Mouse (Mus musculus) 3T3-L1 (cell line): ENCODE results near the gene Lrrc17.
A peak's percentile ranks its signal among the peaks of the same experiment; 100 is the strongest.

ENCODE experiments used
- DNase-seq: peaks from one replicate; pipeline ENCODE4 v3.0.0-alpha.2; 2015; ENCODE audit warnings: low read depth, low spot score

Gene Lrrc17

GRCm38 (mm10) chr5:21543409-21544201 lies at the start of gene Lrrc17:
Gene Lrrc17 (plus strand): TSS chr5:21543559.
- peak; percentile 90 for DNase-seq

GRCm38 (mm10) chr5:21494781-21495180 lies 48.6 kb upstream of the Lrrc17 start:
- DNase-seq, result no peak

GRCm38 (mm10) chr5:21496321-21496720 lies 47.0 kb upstream of the Lrrc17 start:
- peak; percentile 96 for DNase-seq

- DNase-seq, result no peak
Measured at GRCm38 (mm10) chr5:21496881-21497280, 46.5 kb upstream of the Lrrc17 start.

DNA sequence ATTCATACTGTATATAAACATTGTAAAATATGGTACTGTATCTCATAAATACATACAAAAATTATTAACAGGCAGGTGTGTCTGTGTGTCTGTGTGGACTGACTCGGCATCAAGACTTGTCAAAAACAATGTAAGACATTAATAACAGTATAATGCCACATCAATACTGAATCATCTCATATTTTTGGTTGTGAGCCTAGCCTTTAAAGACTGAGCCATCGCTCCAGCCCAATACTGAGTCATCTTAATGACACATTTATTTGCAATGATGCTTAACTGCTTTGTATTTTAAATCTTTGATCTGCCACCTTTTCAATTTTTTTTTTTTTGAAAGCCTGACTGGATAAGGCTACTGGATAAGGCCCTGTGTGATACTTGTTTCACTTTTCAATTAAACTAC lies 44.9 kb upstream of the Lrrc17 start:
- peak; percentile 71 for DNase-seq

DNA sequence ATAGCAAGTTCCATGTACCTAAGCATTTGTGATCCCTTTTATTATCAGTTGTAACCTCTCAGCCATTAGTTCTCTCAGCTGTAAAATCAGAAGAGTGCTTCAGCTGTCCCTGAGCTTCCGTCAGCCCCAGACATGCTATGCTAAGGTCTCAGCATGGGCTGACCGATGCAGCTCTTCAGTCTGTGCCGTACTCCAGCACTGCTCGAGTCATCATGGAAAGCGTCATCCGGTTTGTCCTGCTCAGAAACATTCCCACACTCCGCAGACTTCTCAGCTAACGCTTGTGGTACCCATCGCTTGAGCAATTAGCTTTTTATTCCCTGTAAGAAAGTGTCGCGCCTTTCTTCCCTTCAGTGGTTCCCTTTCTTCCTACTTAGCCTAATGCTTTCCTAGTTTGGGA lies 44.4 kb upstream of the Lrrc17 start:
- no peak for DNase-seq

- DNase-seq, result no peak
Measured at GRCm38 (mm10) chr5:21500133-21500532, 43.2 kb upstream of the Lrrc17 start.

GRCm38 (mm10) chr5:21500941-21501340 lies 42.4 kb upstream of the Lrrc17 start:
- DNase-seq, result no peak

GRCm38 (mm10) chr5:21502936-21503610 lies 40.3 kb upstream of the Lrrc17 start:
- DNase-seq, result peak; percentile 16

DNA sequence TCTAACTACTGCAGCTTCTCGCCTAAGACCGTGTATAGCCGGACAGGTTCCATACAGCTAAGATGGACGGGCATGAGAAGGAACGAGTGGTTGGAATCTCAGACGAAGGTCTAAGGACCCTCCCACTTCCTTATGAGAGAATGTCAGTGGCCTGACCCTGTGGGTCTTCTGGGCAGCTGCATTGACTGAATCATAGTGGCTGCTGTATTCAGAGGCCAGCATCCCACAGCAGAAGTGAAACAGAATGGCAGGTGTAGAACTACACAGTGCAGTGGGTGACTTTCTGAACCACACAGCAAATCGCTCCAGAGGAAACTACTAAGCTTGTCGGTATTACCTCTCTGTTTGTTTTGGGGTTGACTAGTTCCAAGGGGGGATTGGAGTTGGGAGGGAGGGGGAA lies 38.2 kb upstream of the Lrrc17 start:
- no peak for DNase-seq

DNA sequence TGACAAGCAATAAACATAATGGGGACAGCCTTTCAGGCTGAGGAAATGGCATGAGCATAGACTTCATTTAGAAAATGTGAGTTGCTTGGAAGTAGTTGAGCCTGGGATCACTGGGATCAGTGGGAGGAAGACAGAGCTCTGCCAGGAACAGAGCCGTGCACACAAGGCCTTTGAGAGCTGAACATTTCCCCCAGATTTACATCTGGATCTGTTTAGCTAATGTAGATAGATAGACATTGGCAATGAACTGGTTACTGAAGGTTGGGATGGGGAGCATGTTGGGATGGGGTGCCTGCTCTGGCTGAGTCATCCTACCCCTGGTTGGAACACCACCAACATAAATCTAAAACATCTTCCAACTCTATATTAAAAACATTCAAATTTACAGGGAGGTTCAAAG lies 36.5 kb upstream of the Lrrc17 start:
- peak; percentile 79 for DNase-seq

- no peak for DNase-seq
Measured at GRCm38 (mm10) chr5:21509801-21510200, 33.6 kb upstream of the Lrrc17 start.

DNA sequence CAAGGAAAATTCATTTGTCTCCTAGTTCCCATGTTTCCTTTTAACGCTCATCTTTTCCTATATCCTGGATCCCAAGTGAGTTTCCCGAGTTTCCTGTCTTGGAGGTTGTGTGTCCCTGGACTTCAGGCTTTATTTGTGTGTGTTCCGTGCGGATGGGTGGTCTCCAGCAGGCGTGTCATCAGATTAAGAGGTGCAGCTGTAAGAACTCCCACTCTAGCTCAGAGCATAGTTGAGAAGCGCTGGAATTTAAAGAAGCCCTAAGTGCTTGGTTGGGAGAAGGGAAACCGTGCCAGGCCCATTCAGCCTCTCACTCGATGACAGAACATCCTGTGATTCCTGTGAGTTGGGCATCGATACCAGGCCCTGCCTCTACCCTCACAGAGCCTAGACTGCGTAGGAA lies 30.0 kb upstream of the Lrrc17 start:
- no peak for DNase-seq

GRCm38 (mm10) chr5:21517562-21517961 lies 25.8 kb upstream of the Lrrc17 start:
- peak; percentile 53 for DNase-seq

DNA sequence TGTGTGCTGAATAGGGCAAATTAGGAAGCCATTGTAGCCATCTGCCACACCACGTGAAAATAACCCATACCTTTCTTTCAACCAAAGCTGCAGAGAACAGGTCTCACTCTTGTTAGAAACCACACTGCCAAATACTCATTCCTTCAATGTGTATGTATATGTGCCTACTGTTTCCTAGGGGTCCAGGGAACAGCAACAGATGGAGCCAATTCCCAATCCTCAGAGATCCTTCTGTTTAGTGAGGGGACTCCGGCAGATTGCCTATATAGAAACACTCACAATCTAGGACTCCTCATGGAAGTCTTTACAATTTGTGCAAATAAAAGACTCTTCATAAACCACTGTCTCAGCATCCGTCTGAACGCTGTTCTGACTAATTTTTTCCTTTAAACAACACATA lies 25.2 kb upstream of the Lrrc17 start:
- no peak for DNase-seq

DNA sequence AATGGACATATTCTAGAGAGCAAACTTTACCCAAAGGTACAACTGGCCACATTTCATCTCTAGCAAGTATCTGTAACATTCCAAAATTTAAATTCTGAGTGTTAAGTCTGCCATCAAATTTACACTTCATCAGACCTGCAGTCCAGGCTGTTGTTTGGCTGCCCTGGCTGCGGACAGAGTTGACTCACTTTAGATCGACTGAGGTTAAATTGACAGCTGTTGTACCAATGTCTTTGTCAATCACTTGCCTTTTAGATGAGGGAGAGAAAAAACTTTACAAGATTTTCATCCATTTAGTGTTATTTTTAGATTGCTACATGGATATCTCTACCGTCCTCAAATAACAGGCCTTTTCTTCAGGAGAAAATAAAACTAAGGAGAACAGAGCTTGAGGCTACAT lies 24.2 kb upstream of the Lrrc17 start:
- DNase-seq, result no peak

DNA sequence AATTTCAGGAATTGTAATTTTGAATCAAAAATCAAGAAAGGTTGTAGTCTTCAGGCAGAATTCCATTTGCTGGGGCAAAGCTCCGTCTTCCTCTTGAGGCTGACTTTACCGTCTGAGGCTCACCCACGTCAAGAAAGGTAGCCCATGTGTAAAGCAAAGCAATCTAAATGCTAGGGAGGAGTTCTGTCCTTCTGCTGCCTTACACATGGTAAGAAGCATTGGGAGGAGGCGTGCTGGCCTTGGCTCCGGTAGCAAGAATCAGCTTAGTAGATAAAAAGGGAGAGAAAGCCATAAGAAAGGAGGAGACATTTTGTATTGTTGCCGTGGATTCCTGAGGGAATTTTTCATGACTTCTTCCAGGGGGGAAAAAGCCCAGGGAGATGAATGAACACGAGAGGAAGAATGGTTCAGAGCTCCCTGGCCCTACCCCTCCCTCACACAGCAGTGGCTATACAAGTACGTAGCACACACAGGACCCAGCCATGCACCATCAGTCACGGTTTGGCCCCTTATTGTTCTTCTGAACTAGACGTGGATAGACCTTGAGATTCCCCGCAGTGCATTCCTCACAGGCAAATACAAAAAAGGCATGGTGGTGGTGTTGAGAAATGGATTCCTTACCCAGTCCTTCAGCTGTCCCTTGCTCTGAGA lies 16.4 kb upstream of the Lrrc17 start:
- DNase-seq, result no peak

DNA sequence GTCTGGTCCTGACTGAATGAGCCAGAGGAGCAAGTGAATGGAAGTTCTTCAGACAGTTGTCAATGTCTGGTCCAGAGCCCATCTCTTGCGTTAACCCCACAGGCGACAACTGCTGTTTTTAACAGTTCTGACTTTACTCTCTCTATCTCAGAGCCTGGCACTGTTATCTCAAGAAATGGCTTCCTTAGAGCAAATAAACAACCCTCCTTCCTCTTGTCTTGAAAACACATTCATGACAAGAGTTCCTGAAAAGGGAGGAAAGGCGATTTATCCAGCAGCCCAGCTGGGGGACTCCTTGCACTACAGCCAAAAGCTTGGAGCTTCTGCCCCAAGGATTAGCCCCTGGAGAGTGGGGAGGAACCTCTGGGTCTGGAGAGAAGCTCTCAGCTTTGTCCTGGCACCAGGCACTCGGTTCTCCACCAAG lies 15.9 kb upstream of the Lrrc17 start:
- DNase-seq, result no peak

GRCm38 (mm10) chr5:21528068-21528842 lies 15.1 kb upstream of the Lrrc17 start:
- peak; percentile 97 for DNase-seq

DNA sequence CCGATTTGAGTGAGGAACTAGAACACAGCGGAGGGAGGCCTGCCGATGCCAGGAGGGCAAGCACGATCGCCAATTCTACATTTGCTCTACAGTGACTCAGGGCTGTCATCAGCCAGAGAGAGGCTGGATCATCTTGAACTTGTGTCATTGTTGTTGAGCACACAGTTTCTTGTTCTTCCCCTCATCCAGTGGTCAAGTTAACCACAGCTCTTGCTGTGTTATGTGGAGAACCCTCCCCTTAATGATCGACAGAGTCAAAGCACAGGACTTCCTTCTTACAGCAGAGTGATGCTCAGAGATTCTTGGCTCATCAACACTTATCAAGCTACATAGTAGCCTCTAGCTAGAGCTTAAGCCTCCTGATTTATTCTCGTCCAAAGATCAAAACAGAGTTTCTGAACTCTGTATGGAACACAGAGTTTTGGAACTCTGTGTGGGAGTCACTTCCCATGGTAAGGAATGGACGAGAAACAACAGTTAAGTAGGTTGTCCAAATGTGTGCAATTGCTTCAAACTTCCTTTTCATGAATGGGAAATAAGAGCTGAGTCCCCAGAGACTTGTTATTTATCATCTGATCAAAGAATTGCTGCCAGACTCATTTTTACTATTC lies 14.1 kb upstream of the Lrrc17 start:
- DNase-seq, result peak; percentile 79

GRCm38 (mm10) chr5:21532126-21532525 lies 11.2 kb upstream of the Lrrc17 start:
- no peak for DNase-seq
